Mouse (Mus musculus) C2C12 (cell line): ENCODE data around the gene Lrmda. TPM values are rescaled to one million over a fixed set of nuclear protein-coding genes. Genes with fewer than 3 reads are reported as not detected.

Source experiments
- H3K27me3 ChIP-seq: one replicate; pipeline ENCODE4 v1.6.1; 2011; ENCODE audit not compliant: control insufficient read depth, insufficient read depth, insufficient read length
- H3K36me3 ChIP-seq: one replicate; pipeline ENCODE4 v1.6.1; 2011; ENCODE audit not compliant: control insufficient read depth, insufficient read depth
- H3K4me3 ChIP-seq: one replicate; pipeline ENCODE4 v1.5.1; 2011; ENCODE audit warnings: mild to moderate bottlenecking, control low read depth; ENCODE audit not compliant: poor library complexity, insufficient read depth, severe bottlenecking
- H3K79me2 ChIP-seq: one replicate; pipeline ENCODE4 v1.6.1; 2011; ENCODE audit not compliant: control insufficient read depth, insufficient read depth
- H3K79me3 ChIP-seq: one replicate; pipeline ENCODE4 v1.6.1; 2011; ENCODE audit warnings: low read depth, control low read depth
- H3ac ChIP-seq: one replicate; pipeline ENCODE3; 2011; ENCODE audit warnings: low read depth; ENCODE audit not compliant: control insufficient read depth, insufficient read length
- CEBPB ChIP-seq: IDR thresholded peaks from one replicate; pipeline ENCODE4 v1.6.1; 2011; ENCODE audit warnings: low read depth, mild to moderate bottlenecking, control low read depth, moderate library complexity
- CTCF ChIP-seq: IDR thresholded peaks from one replicate; pipeline ENCODE4 v1.5.1; 2011; ENCODE audit not compliant: control insufficient read depth, insufficient read depth, insufficient read length
- FOSL1 ChIP-seq: IDR thresholded peaks from one replicate; pipeline ENCODE4 v1.8.0; 2011; ENCODE audit warnings: mild to moderate bottlenecking, low read length; ENCODE audit not compliant: poor library complexity, insufficient read depth, severe bottlenecking
- MAX ChIP-seq: IDR thresholded peaks from one replicate; pipeline ENCODE4 v1.6.1; 2011; ENCODE audit warnings: mild to moderate bottlenecking, control low read depth
- MYOD1 ChIP-seq: IDR thresholded peaks from one replicate; pipeline ENCODE4 v1.6.1; 2011; ENCODE audit warnings: low read depth; ENCODE audit not compliant: control insufficient read depth, insufficient read length
- MYOG ChIP-seq: IDR thresholded peaks from one replicate; pipeline ENCODE4 v1.6.1; 2011; ENCODE audit not compliant: control insufficient read depth, insufficient read length; ENCODE audit errors: extremely low read depth
- USF1 ChIP-seq: IDR thresholded peaks from one replicate; pipeline ENCODE4 v1.6.1; 2011; ENCODE audit warnings: low read depth, mild to moderate bottlenecking, control low read depth, moderate library complexity
- polyA plus RNA-seq: library from polyadenylated mRNA; unstranded; fragments of >200 nt; fragmentation: generic; extraction: Trizol; gene quantifications from one replicate; pipeline ENCODE4 v1.2.1, GENCODE M21; 2012; ENCODE audit warnings: missing spikeins

The Lrmda gene
- polyA plus RNA-seq, 1 experiment = not detected

GRCm38 (mm10) chr14:22382101-22382500 is 362.6 kb downstream of the Lrmda start:
- Histone ChIP-seq H3ac (no peak overlapping the region), H3K79me3 (no peaks in the 10 kb centered on the region)
- TF ChIP-seq MYOG = no peak
- no peak for TF ChIP-seq MYOD1
- no peak for TF ChIP-seq CEBPB
- TF ChIP-seq CTCF = no peak
- TF ChIP-seq FOSL1 = no peak
- no peak for TF ChIP-seq MAX
- TF ChIP-seq USF1 = no peak

GRCm38 (mm10) chr14:22393616-22394015 is 374.1 kb downstream of the Lrmda start:
- Histone ChIP-seq H3K79me3 (no peaks in the 10 kb centered on the region), H3K79me2 (no peaks in the 10 kb centered on the region), H3ac (no peak overlapping the region), H3K27me3 (peaks cover 4% of the 10 kb centered on the region), H3K36me3 (no peaks in the 10 kb centered on the region), H3K4me3 (no peak overlapping the region)
- no peak for TF ChIP-seq MYOG
- no peak for TF ChIP-seq MAX
- TF ChIP-seq USF1 = no peak
- TF ChIP-seq MYOD1 = no peak
- no peak for TF ChIP-seq CTCF
- no peak for TF ChIP-seq FOSL1
- TF ChIP-seq CEBPB = no peak

More at GRCm38 (mm10) chr14:22382101-22382500, 362.6 kb downstream of the Lrmda start:
- H3K27me3 ChIP-seq = no peaks in the 10 kb centered on the region
- no peaks in the 10 kb centered on the region for H3K79me2 ChIP-seq
- H3K36me3 ChIP-seq = no peaks in the 10 kb centered on the region
- no peak overlapping the region for H3K4me3 ChIP-seq

GRCm38 (mm10) chr14:22402411-22402810 is 382.9 kb downstream of the Lrmda start:
- Histone ChIP-seq H3K27me3 (peaks cover 6% of the 10 kb centered on the region), H3ac (no peak overlapping the region), H3K79me3 (no peaks in the 10 kb centered on the region), H3K4me3 (no peak overlapping the region), H3K36me3 (no peaks in the 10 kb centered on the region), H3K79me2 (no peaks in the 10 kb centered on the region)
- TF ChIP-seq USF1 (no peak), FOSL1 (no peak), MAX (no peak), CTCF (no peak), CEBPB (no peak), MYOD1 (no peak), MYOG (no peak)

DNA sequence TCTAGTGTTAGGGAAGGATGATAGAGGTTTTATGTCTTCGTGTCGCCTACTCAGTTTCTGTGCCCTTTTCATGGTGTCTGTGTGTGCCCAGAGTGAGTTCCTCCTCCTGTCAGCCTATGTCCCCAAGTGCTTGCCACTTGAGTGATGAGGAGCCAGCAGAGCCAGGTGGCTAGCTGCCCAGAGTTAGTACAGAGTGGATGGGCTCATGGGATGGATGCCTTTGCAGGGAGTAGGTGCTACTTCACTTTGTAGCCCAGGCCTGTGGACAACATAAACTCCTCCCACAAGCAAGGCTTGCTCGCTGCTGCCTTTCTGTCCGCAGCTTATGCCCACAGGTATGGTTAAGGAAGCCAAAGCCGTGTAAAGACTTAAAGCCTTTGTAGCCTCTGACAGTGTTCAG is 387.1 kb downstream of the Lrmda start:
- TF ChIP-seq MYOG (no peak), CTCF (no peak), MAX (no peak), MYOD1 (no peak), CEBPB (no peak), USF1 (no peak), FOSL1 (no peak)
- Histone ChIP-seq H3K36me3 (no peaks in the 10 kb centered on the region), H3K79me2 (no peaks in the 10 kb centered on the region), H3K27me3 (peaks cover 6% of the 10 kb centered on the region), H3K79me3 (no peaks in the 10 kb centered on the region), H3ac (no peak overlapping the region), H3K4me3 (no peak overlapping the region)

- Histone ChIP-seq H3ac (no peak overlapping the region), H3K4me3 (no peak overlapping the region), H3K27me3 (peaks cover 4% of the 10 kb centered on the region), H3K79me3 (no peaks in the 10 kb centered on the region), H3K79me2 (no peaks in the 10 kb centered on the region), H3K36me3 (no peaks in the 10 kb centered on the region)
- TF ChIP-seq CEBPB (no peak), MYOD1 (no peak), CTCF (no peak), FOSL1 (no peak), USF1 (no peak), MYOG (no peak), MAX (no peak)
Measured at GRCm38 (mm10) chr14:22410826-22411225, 391.3 kb downstream of the Lrmda start.

GRCm38 (mm10) chr14:22413220-22413619 is 393.7 kb downstream of the Lrmda start:
- H3K79me3 ChIP-seq = no peaks in the 10 kb centered on the region
- no peaks in the 10 kb centered on the region for H3K36me3 ChIP-seq
- no peak overlapping the region for H3ac ChIP-seq
- H3K27me3 ChIP-seq = no peaks in the 10 kb centered on the region
- H3K4me3 ChIP-seq = no peak overlapping the region
- TF ChIP-seq CTCF = no peak
- no peak for TF ChIP-seq MYOD1
- no peak for TF ChIP-seq USF1
- no peak for TF ChIP-seq MAX
- no peak for TF ChIP-seq MYOG
- TF ChIP-seq FOSL1 = no peak
- no peak for TF ChIP-seq CEBPB
- H3K79me2 ChIP-seq = no peaks in the 10 kb centered on the region
